Mouse (Mus musculus) CH12.LX (cell line): ENCODE results near the gene Lce3c.

Experiments used
- CHD2 ChIP-seq: IDR thresholded peaks from 2 replicates; pipeline ENCODE4 v1.6.1; 2011; ENCODE audit warnings: low read length, improper control_type of control experiment
- CTCF ChIP-seq, 2 experiments: IDR thresholded peaks in 1 of 2; conservative IDR thresholded peaks in 1 of 2; 2 replicates each; pipeline ENCODE4 v1.5.1; 2011 to 2012; ENCODE audit warnings: low read depth in 2 of 2, low read length in 2 of 2, improper control_type of control experiment in 1 of 2, inconsistent platforms in 1 of 2, mild to moderate bottlenecking in 1 of 2, moderate library complexity in 1 of 2
- HCFC1 ChIP-seq: IDR thresholded peaks from 2 replicates; pipeline ENCODE4 v1.6.1; 2012; ENCODE audit warnings: low read depth, mild to moderate bottlenecking, inconsistent platforms, low read length, improper control_type of control experiment
- KAT2A ChIP-seq: IDR thresholded peaks from 2 replicates; pipeline ENCODE4 v1.6.1; 2012; ENCODE audit warnings: low read length, improper control_type of control experiment, inconsistent platforms; ENCODE audit not compliant: insufficient replicate concordance
- MAX ChIP-seq: IDR thresholded peaks from 2 replicates; pipeline ENCODE4 v1.6.1; 2011; ENCODE audit warnings: low read length, improper control_type of control experiment
- POLR2A ChIP-seq: IDR thresholded peaks from 2 replicates; pipeline ENCODE4 v1.6.1; 2011; ENCODE audit warnings: low read depth, mild to moderate bottlenecking, improper control_type of control experiment, low read length
- POLR2AphosphoS2 ChIP-seq: IDR thresholded peaks from 2 replicates; pipeline ENCODE4 v1.6.1; 2011; ENCODE audit warnings: low read depth, low read length, improper control_type of control experiment
- ZNF384 ChIP-seq: IDR thresholded peaks from 2 replicates; pipeline ENCODE4 v1.6.1; 2012; ENCODE audit warnings: low read depth, low read length, improper control_type of control experiment, inconsistent platforms

GRCm38 (mm10) chr3:92966761-92967160 lies 22.5 kb downstream of the Lce3c start, which contains the start of gene Lce3e:
- TF ChIP-seq POLR2A (no peak), POLR2AphosphoS2 (no peak), KAT2A (no peak), CHD2 (no peak), CTCF (conservative IDR thresholded peaks at IDR 0.05 in 1 of 2, IDR thresholded peaks at IDR 0.05 in 1 of 2; ENCODE audit: low read depth in 2 of 2, low read length in 2 of 2) (no peak), ZNF384 (no peak), HCFC1 (no peak), MAX (no peak)
